Mouse (Mus musculus): ENCODE data around the gene Sult2a7. TPM values are rescaled to one million over a fixed set of nuclear protein-coding genes. Genes with fewer than 3 reads are reported as not detected.

Sult2a7 gene
- polyA plus RNA-seq (2012; rRNA removed), result not detected in 2 replicates

- Histone ChIP-seq H3K27ac (ENCODE audit: insufficient read depth, low read length) (no peak within 1 kb of the TSS), H3K4me1 (ENCODE audit: control insufficient read depth, insufficient read depth, low read length) (no peaks in the 10 kb centered on the region), H3K4me3 (ENCODE audit: insufficient read depth, low read length) (no peak within 1 kb of the TSS)
- no peak for TF ChIP-seq POLR2A (IDR thresholded peaks at IDR 0.05; ENCODE audit: extremely low read depth, insufficient read depth, low read length)
- no peak for TF ChIP-seq CTCF (IDR thresholded peaks at IDR 0.05; ENCODE audit: extremely low read depth, insufficient read depth, low read length)
Observed at GRCm38 (mm10) chr7:14494130-14494529, at the start of gene Sult2a7. Sult2a7 (minus strand) TSS chr7:14494230.

GRCm38 (mm10) chr7:14525280-14525679, 31.2 kb upstream of the Sult2a7 start:
- Histone ChIP-seq H3K27ac (ENCODE audit: insufficient read depth, low read length) (no peak overlapping the region), H3K4me3 (ENCODE audit: insufficient read depth, low read length) (no peak overlapping the region), H3K4me1 (ENCODE audit: control insufficient read depth, insufficient read depth, low read length) (no peaks in the 10 kb centered on the region)
- TF ChIP-seq POLR2A (IDR thresholded peaks at IDR 0.05; ENCODE audit: extremely low read depth, insufficient read depth, low read length) (no peak), CTCF (IDR thresholded peaks at IDR 0.05; ENCODE audit: extremely low read depth, insufficient read depth, low read length) (no peak)

GRCm38 (mm10) chr7:14522636-14523035, 28.6 kb upstream of the Sult2a7 start:
- Histone ChIP-seq H3K4me3 (ENCODE audit: insufficient read depth, low read length) (no peak overlapping the region), H3K27ac (ENCODE audit: insufficient read depth, low read length) (no peak overlapping the region), H3K4me1 (ENCODE audit: control insufficient read depth, insufficient read depth, low read length) (no peaks in the 10 kb centered on the region)
- TF ChIP-seq POLR2A (IDR thresholded peaks at IDR 0.05; ENCODE audit: extremely low read depth, insufficient read depth, low read length), result no peak
- no peak for TF ChIP-seq CTCF (IDR thresholded peaks at IDR 0.05; ENCODE audit: extremely low read depth, insufficient read depth, low read length)

- H3K27ac ChIP-seq (ENCODE audit: insufficient read depth, low read length), result no peak overlapping the region
- no peaks in the 10 kb centered on the region for H3K4me1 ChIP-seq (ENCODE audit: control insufficient read depth, insufficient read depth, low read length)
- TF ChIP-seq CTCF (IDR thresholded peaks at IDR 0.05; ENCODE audit: extremely low read depth, insufficient read depth, low read length) (no peak), POLR2A (IDR thresholded peaks at IDR 0.05; ENCODE audit: extremely low read depth, insufficient read depth, low read length) (no peak)
- no peak overlapping the region for H3K4me3 ChIP-seq (ENCODE audit: insufficient read depth, low read length)
Observed at GRCm38 (mm10) chr7:14518301-14518700, 24.3 kb upstream of the Sult2a7 start.

GRCm38 (mm10) chr7:14492886-14493285, 1.1 kb downstream of the Sult2a7 start:
- TF ChIP-seq CTCF (IDR thresholded peaks at IDR 0.05; ENCODE audit: extremely low read depth, insufficient read depth, low read length) (no peak), POLR2A (IDR thresholded peaks at IDR 0.05; ENCODE audit: extremely low read depth, insufficient read depth, low read length) (no peak)
- Histone ChIP-seq H3K27ac (ENCODE audit: insufficient read depth, low read length) (no peak overlapping the region), H3K4me3 (ENCODE audit: insufficient read depth, low read length) (no peak overlapping the region), H3K4me1 (ENCODE audit: control insufficient read depth, insufficient read depth, low read length) (no peaks in the 10 kb centered on the region)

GRCm38 (mm10) chr7:14446534-14446933, 47.5 kb downstream of the Sult2a7 start, which contains the start of gene Sult2a8:
Sult2a8 (minus strand) TSS chr7:14446769.
- no peak within 1 kb of the TSS for H3K27ac ChIP-seq (ENCODE audit: insufficient read depth, low read length)
- no peaks in the 10 kb centered on the region for H3K4me1 ChIP-seq (ENCODE audit: control insufficient read depth, insufficient read depth, low read length)
- no peak within 1 kb of the TSS for H3K4me3 ChIP-seq (ENCODE audit: insufficient read depth, low read length)
- TF ChIP-seq CTCF (IDR thresholded peaks at IDR 0.05; ENCODE audit: extremely low read depth, insufficient read depth, low read length) (no peak), POLR2A (IDR thresholded peaks at IDR 0.05; ENCODE audit: extremely low read depth, insufficient read depth, low read length) (no peak)

GRCm38 (mm10) chr7:14439581-14439980, 54.4 kb downstream of the Sult2a7 start:
- Histone ChIP-seq H3K4me3 (ENCODE audit: insufficient read depth, low read length) (no peak overlapping the region), H3K4me1 (ENCODE audit: control insufficient read depth, insufficient read depth, low read length) (no peaks in the 10 kb centered on the region)
- TF ChIP-seq POLR2A (IDR thresholded peaks at IDR 0.05; ENCODE audit: extremely low read depth, insufficient read depth, low read length), result no peak
- TF ChIP-seq CTCF (IDR thresholded peaks at IDR 0.05; ENCODE audit: extremely low read depth, insufficient read depth, low read length), result no peak

GRCm38 (mm10) chr7:14438484-14438883, 55.5 kb downstream of the Sult2a7 start:
- Histone ChIP-seq H3K4me1 (ENCODE audit: control insufficient read depth, insufficient read depth, low read length) (no peaks in the 10 kb centered on the region), H3K27ac (ENCODE audit: insufficient read depth, low read length) (no peak overlapping the region), H3K4me3 (ENCODE audit: insufficient read depth, low read length) (no peak overlapping the region)
- no peak for TF ChIP-seq POLR2A (IDR thresholded peaks at IDR 0.05; ENCODE audit: extremely low read depth, insufficient read depth, low read length)
- TF ChIP-seq CTCF (IDR thresholded peaks at IDR 0.05; ENCODE audit: extremely low read depth, insufficient read depth, low read length), result no peak

More at GRCm38 (mm10) chr7:14439581-14439980, 54.4 kb downstream of the Sult2a7 start:
- no peak overlapping the region for H3K27ac ChIP-seq (ENCODE audit: insufficient read depth, low read length)

- Histone ChIP-seq H3K4me1 (ENCODE audit: control insufficient read depth, insufficient read depth, low read length) (no peaks in the 10 kb centered on the region), H3K4me3 (ENCODE audit: insufficient read depth, low read length) (no peak overlapping the region), H3K27ac (ENCODE audit: insufficient read depth, low read length) (no peak overlapping the region)
- TF ChIP-seq POLR2A (IDR thresholded peaks at IDR 0.05; ENCODE audit: extremely low read depth, insufficient read depth, low read length) (no peak), CTCF (IDR thresholded peaks at IDR 0.05; ENCODE audit: extremely low read depth, insufficient read depth, low read length) (no peak)
Observed at GRCm38 (mm10) chr7:14438029-14438428, 56.0 kb downstream of the Sult2a7 start.

Other genes starting within 250 kb of the Sult2a7 start
- not detected in 2 replicates for gene Sult2a6, start 239.4 kb downstream of the Sult2a7 start, polyA plus RNA-seq (2012; rRNA removed)
- not detected in 2 replicates for gene Obox8, start 160.7 kb downstream of the Sult2a7 start, polyA plus RNA-seq (2012; rRNA removed)
- not detected in 2 replicates for gene Sult2a8, start 47.5 kb downstream of the Sult2a7 start, polyA plus RNA-seq (2012; rRNA removed)
- gene Vmn1r90, start 69.3 kb upstream of the Sult2a7 start, polyA plus RNA-seq (2012; rRNA removed), result 0.38 and 0.44 TPM in 2 replicates
- not detected in 2 replicates for gene Obox7, start 165.3 kb upstream of the Sult2a7 start, polyA plus RNA-seq (2012; rRNA removed)

Data from cortical plate, adult 2 months (tissue).